Mouse (Mus musculus): ENCODE measurements around the gene Ift88. TPM values are rescaled to one million over a fixed set of nuclear protein-coding genes. Genes with fewer than 3 reads are reported as not detected.
A peak's percentile ranks its signal among the peaks of the same experiment; 100 is the strongest.

Gene Ift88
- polyA plus RNA-seq, 1 experiment from 2014 or later, result 6.8 TPM

DNA sequence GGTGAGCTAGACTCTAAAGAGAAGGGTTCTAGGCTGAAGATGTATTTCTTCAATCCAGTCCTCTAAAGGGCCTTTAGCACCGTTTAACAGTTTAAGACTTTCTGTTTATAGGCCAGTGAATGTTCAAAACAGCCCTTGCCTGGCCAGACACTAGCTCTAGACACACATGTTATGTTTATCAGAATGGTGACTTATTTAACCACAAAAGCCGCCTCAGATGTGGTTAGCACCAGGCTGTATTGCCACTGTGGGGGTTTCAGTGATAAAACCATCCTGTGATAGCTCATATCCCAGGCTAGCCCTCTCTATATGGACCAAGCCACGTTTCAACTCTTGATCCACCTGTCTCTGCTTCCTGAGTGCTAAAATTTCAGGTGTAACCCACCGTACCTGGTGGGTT is 32.2 kb upstream of the Ift88 start:
- Histone ChIP-seq H3K4me1 (ENCODE audit: control insufficient read depth in 2 of 2, insufficient read depth in 2 of 2, low read length in 2 of 2) (peaks cover 4% of the 10 kb centered on the region in 2 experiments), H3K4me3 (ENCODE audit: control insufficient read depth in 1 of 2, insufficient read depth in 1 of 2, low read depth in 1 of 2, low read length in 2 of 2) (no peak overlapping the region), H3K36me3 (ENCODE audit: control insufficient read depth, insufficient read depth, low read length) (no peaks in the 10 kb centered on the region), H3K9ac (ENCODE audit: low read length) (no peak overlapping the region), H3K4me2 (ENCODE audit: low read length) (no peak overlapping the region), H3K9me3 (ENCODE audit: control insufficient read depth, low read length) (no peaks in the 10 kb centered on the region), H3K27me3 (ENCODE audit: control insufficient read depth, insufficient read depth, low read length) (no peaks in the 10 kb centered on the region), H3K27ac (replicated peaks in 1 of 2; ENCODE audit: control insufficient read depth in 1 of 2, insufficient read depth in 1 of 2, low read depth in 2 of 2, low read length in 2 of 2) (no peak overlapping the region)
- 69% methylated on average over 4 of the region's 4 CpGs for WGBS
- no peak for ATAC-seq (ENCODE audit: insufficient number of reproducible peaks, insufficient read depth, low FRiP score, low read depth)

DNA sequence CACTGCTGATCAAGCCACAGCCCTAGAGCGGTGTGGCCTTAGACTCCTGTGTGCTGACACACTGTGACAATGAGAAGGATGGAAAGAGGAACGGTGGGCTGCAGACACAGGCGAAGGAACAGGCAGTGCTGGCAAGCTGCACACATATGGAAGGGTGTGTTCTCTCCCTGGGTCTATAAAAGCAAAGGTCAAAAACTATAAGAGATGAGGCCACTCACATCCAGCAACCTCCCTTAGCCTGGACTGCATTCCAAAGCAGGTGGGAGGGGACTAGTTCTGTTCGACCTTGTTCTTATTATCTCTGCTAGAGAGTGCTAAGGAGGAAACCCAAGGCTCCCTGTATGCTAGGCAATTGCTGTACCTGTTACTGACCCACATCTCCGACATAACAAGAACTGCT is 31.6 kb upstream of the Ift88 start:
- no peaks in the 10 kb centered on the region; a peak in 1 of 4 replicates for H3K4me1 ChIP-seq (ENCODE audit: control insufficient read depth in 2 of 2, insufficient read depth in 2 of 2, low read length in 2 of 2)
- no peak overlapping the region for H3K9ac ChIP-seq (ENCODE audit: low read length)
- H3K27ac ChIP-seq (replicated peaks in 1 of 2; ENCODE audit: control insufficient read depth in 1 of 2, insufficient read depth in 1 of 2, low read depth in 2 of 2, low read length in 2 of 2), result no peak overlapping the region
- no peaks in the 10 kb centered on the region for H3K36me3 ChIP-seq (ENCODE audit: control insufficient read depth, insufficient read depth, low read length)
- WGBS, result 51% methylated on average over 5 of the region's 5 CpGs
- no peak for ATAC-seq (ENCODE audit: insufficient number of reproducible peaks, insufficient read depth, low FRiP score, low read depth)
- no peak overlapping the region for H3K4me2 ChIP-seq (ENCODE audit: low read length)
- no peak overlapping the region for H3K4me3 ChIP-seq (ENCODE audit: control insufficient read depth in 1 of 2, insufficient read depth in 1 of 2, low read depth in 1 of 2, low read length in 2 of 2)
- H3K9me3 ChIP-seq (ENCODE audit: control insufficient read depth, low read length), result no peaks in the 10 kb centered on the region
- H3K27me3 ChIP-seq (ENCODE audit: control insufficient read depth, insufficient read depth, low read length), result no peaks in the 10 kb centered on the region; the same call in 1 of the 2 replicates

DNA sequence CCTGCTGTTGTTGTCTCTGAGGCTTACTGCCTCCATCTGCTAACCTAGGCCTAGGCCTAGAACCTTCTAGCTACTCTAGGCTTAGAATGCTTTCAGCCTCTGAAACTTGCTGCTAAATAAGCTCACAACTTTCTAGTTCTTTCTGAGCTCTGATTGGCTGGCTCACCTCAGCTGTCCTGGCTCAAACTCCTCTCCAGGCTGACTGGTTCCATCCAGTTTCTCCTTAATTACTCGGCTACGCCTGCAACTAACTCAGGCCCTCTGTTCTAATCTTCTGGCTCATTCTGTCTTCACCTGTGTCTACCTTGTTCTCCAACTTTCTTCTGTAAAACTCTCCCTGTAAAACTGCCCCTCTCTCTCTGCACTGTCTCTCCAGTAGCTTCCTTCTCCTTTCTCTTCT is 28.4 kb upstream of the Ift88 start:
- WGBS, result 72% methylated on average over 2 of the region's 2 CpGs
- H3K36me3 ChIP-seq (ENCODE audit: control insufficient read depth, insufficient read depth, low read length), result no peaks in the 10 kb centered on the region
- no peak for ATAC-seq (ENCODE audit: insufficient number of reproducible peaks, insufficient read depth, low FRiP score, low read depth)

DNA sequence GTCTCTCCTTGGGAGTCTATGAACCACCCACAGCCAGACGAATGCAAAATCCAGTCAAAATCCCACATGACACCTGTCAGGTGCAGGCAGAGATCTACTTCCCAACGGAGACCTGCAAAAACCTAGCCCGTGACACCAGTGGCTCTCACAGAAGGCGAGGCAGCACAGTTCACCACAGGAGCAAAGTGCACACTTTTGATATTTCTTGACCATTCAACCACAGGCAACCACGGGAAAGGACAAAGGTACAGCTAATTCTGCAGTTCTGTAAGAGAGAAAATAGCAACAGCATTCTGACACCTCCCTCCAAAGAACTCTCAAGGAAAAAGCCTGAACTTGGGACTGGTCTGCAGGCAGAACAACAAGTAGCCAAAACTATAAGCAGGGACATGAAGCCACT is 26.6 kb upstream of the Ift88 start:
- no peak overlapping the region for H3K4me2 ChIP-seq (ENCODE audit: low read length)
- WGBS, result 83% methylated on average over 5 of the region's 5 CpGs
- no peak for ATAC-seq (ENCODE audit: insufficient number of reproducible peaks, insufficient read depth, low FRiP score, low read depth)
- no peaks in the 10 kb centered on the region; the same call in 1 of the 2 replicates for H3K27me3 ChIP-seq (ENCODE audit: control insufficient read depth, insufficient read depth, low read length)
- no peaks in the 10 kb centered on the region for H3K36me3 ChIP-seq (ENCODE audit: control insufficient read depth, insufficient read depth, low read length)
- no peak overlapping the region for H3K4me3 ChIP-seq (ENCODE audit: control insufficient read depth in 1 of 2, insufficient read depth in 1 of 2, low read depth in 1 of 2, low read length in 2 of 2)
- no peak overlapping the region for H3K9ac ChIP-seq (ENCODE audit: low read length)
- H3K4me1 ChIP-seq (ENCODE audit: control insufficient read depth in 2 of 2, insufficient read depth in 2 of 2, low read length in 2 of 2), result peaks cover 0 to 2% of the 10 kb centered on the region in 2 experiments; a peak in 1 of 4 replicates
- no peaks in the 10 kb centered on the region for H3K9me3 ChIP-seq (ENCODE audit: control insufficient read depth, low read length)
- H3K27ac ChIP-seq (replicated peaks in 1 of 2; ENCODE audit: control insufficient read depth in 1 of 2, insufficient read depth in 1 of 2, low read depth in 2 of 2, low read length in 2 of 2), result no peak overlapping the region

More for the DNA sequence above, 28.4 kb upstream of the Ift88 start:
- H3K4me1 ChIP-seq (ENCODE audit: control insufficient read depth in 2 of 2, insufficient read depth in 2 of 2, low read length in 2 of 2), result peaks cover 0 to 2% of the 10 kb centered on the region in 2 experiments; a peak in 1 of 4 replicates
- H3K9me3 ChIP-seq (ENCODE audit: control insufficient read depth, low read length), result no peaks in the 10 kb centered on the region
- no peak overlapping the region for H3K9ac ChIP-seq (ENCODE audit: low read length)
- no peak overlapping the region for H3K27ac ChIP-seq (replicated peaks in 1 of 2; ENCODE audit: control insufficient read depth in 1 of 2, insufficient read depth in 1 of 2, low read depth in 2 of 2, low read length in 2 of 2)
- no peak overlapping the region for H3K4me2 ChIP-seq (ENCODE audit: low read length)
- no peak overlapping the region for H3K4me3 ChIP-seq (ENCODE audit: control insufficient read depth in 1 of 2, insufficient read depth in 1 of 2, low read depth in 1 of 2, low read length in 2 of 2)
- H3K27me3 ChIP-seq (ENCODE audit: control insufficient read depth, insufficient read depth, low read length), result no peaks in the 10 kb centered on the region; the same call in 1 of the 2 replicates

DNA sequence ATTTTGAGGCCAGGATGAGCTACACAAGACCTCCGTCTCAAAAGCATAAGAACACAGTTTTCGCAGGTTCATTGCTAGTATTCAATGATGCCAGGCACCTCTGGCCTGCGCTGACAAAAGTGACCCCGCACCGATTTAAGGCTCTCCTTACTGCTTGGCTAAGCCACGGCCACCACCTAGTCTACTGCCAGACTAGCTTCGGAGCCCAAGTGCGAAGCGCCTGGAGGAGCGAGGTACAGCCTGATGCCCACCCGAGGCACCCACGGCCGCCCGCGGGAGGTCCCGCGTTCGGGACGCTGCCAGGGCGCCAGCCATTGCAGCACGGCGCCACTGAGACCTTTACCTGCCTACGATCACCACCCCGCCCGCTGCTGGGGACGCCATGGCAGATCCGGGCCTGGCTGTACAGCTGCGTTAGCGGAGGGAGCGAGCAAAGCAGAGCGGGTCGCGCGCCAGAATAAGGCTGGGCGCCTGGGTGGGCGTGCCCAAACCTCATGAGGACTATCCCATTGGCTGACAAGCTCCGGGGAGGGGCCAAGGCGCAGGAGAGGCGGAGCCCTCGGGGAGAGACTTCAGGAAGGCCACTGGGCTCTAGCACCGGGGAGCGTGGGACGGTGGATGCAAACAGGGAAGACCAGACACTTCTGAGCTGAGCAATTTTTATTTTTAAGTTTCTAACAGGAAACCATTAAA is 25.7 kb upstream of the Ift88 start, which contains the start of gene Cryl1:
Gene Cryl1 (minus strand): TSS at position 465 of the 693 bp plus-strand sequence.
- Histone ChIP-seq H3K4me2 (ENCODE audit: low read length) (peak within 1 kb of the TSS; percentile 84), H3K4me1 (ENCODE audit: control insufficient read depth in 2 of 2, insufficient read depth in 2 of 2, low read length in 2 of 2) (peaks cover 0 to 2% of the 10 kb centered on the region in 2 experiments; a peak in 1 of 4 replicates), H3K36me3 (ENCODE audit: control insufficient read depth, insufficient read depth, low read length) (no peaks in the 10 kb centered on the region), H3K9me3 (ENCODE audit: control insufficient read depth, low read length) (no peaks in the 10 kb centered on the region), H3K9ac (ENCODE audit: low read length) (peak within 1 kb of the TSS; percentile 74), H3K27me3 (ENCODE audit: control insufficient read depth, insufficient read depth, low read length) (no peaks in the 10 kb centered on the region; the same call in 1 of the 2 replicates), H3K27ac (replicated peaks in 1 of 2; ENCODE audit: control insufficient read depth in 1 of 2, insufficient read depth in 1 of 2, low read depth in 2 of 2, low read length in 2 of 2) (peak within 1 kb of the TSS; percentile 19 to 43), H3K4me3 (ENCODE audit: control insufficient read depth in 1 of 2, insufficient read depth in 1 of 2, low read depth in 1 of 2, low read length in 2 of 2) (peak within 1 kb of the TSS; percentile 60 to 78)
- WGBS, result 2% methylated on average over 43 of the region's 43 CpGs
- ATAC-seq (ENCODE audit: insufficient number of reproducible peaks, insufficient read depth, low FRiP score, low read depth), result peak; percentile 99

DNA sequence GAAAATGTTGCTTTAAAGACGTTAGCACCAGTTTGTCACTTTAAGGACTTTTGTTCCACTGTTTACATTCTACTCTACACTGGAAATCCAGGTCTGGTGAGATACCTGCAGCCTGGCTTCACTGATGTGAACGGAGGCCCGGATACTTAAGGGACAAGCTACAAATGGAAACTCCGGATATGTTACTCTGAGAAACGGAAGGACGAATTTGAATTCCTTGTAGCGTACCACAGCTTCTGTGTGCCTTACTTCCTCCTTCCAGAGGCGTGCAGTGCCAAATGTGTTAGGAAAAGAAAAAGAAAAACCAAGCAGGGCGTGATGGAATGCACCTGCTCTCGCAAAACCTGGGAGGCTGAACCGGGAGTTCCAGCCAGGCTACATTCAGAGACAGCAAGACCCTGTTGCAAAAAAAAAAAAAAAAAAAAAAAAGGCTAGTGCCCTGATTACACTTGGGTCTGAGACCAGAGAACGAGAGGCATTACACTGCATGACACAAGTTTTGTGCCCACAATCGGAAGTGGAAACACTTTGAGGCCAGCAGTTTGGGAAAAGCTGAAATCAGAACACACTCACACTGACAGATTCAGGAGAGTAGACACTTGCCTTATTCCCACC is 24.9 kb upstream of the Ift88 start:
- H3K27me3 ChIP-seq (ENCODE audit: control insufficient read depth, insufficient read depth, low read length), result no peaks in the 10 kb centered on the region; the same call in 1 of the 2 replicates
- peak overlapping the region; percentile 74 for H3K9ac ChIP-seq (ENCODE audit: low read length)
- H3K4me1 ChIP-seq (ENCODE audit: control insufficient read depth in 2 of 2, insufficient read depth in 2 of 2, low read length in 2 of 2), result peaks cover 0 to 2% of the 10 kb centered on the region in 2 experiments; a peak in 1 of 4 replicates
- H3K9me3 ChIP-seq (ENCODE audit: control insufficient read depth, low read length), result no peaks in the 10 kb centered on the region
- peak overlapping the region; percentile 60 to 78 for H3K4me3 ChIP-seq (ENCODE audit: control insufficient read depth in 1 of 2, insufficient read depth in 1 of 2, low read depth in 1 of 2, low read length in 2 of 2)
- peak overlapping the region; percentile 84 for H3K4me2 ChIP-seq (ENCODE audit: low read length)
- WGBS, result 12% methylated on average over 13 of the region's 13 CpGs
- ATAC-seq (ENCODE audit: insufficient number of reproducible peaks, insufficient read depth, low FRiP score, low read depth), result no peak
- peak overlapping the region; percentile 19 to 43 for H3K27ac ChIP-seq (replicated peaks in 1 of 2; ENCODE audit: control insufficient read depth in 1 of 2, insufficient read depth in 1 of 2, low read depth in 2 of 2, low read length in 2 of 2)
- H3K36me3 ChIP-seq (ENCODE audit: control insufficient read depth, insufficient read depth, low read length), result no peaks in the 10 kb centered on the region

DNA sequence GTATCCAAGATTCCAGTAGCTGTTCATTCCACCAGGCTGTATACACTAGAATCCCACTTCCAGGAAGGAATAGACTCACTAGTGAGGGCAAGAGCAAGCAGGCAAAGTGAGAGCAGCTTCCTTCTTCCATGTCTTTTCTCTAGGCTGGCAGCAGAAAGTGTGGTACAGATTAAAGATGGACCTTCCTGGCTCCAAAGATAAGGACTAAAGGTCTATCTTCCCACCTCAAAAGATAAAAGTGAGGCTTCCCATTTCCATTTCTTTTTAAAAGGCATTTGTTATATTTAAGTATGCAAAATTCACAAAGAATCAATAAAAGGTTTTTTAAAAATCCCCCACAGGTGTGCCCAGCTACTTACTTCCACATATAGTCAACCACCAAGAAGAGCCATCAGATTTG is 21.0 kb upstream of the Ift88 start:
- Histone ChIP-seq H3K27ac (replicated peaks in 1 of 2; ENCODE audit: control insufficient read depth in 1 of 2, insufficient read depth in 1 of 2, low read depth in 2 of 2, low read length in 2 of 2) (no peak overlapping the region), H3K4me2 (ENCODE audit: low read length) (no peak overlapping the region), H3K9me3 (ENCODE audit: control insufficient read depth, low read length) (no peaks in the 10 kb centered on the region), H3K27me3 (ENCODE audit: control insufficient read depth, insufficient read depth, low read length) (no peaks in the 10 kb centered on the region; the same call in 1 of the 2 replicates), H3K9ac (ENCODE audit: low read length) (no peak overlapping the region), H3K4me3 (ENCODE audit: control insufficient read depth in 1 of 2, insufficient read depth in 1 of 2, low read depth in 1 of 2, low read length in 2 of 2) (no peak overlapping the region), H3K36me3 (ENCODE audit: control insufficient read depth, insufficient read depth, low read length) (no peaks in the 10 kb centered on the region), H3K4me1 (ENCODE audit: control insufficient read depth in 2 of 2, insufficient read depth in 2 of 2, low read length in 2 of 2) (peaks cover 5 to 6% of the 10 kb centered on the region in 2 experiments; a peak in 2 of 4 replicates)
- no peak for ATAC-seq (ENCODE audit: insufficient number of reproducible peaks, insufficient read depth, low FRiP score, low read depth)

All from heart, embryonic 14.5 days (tissue).